Mouse (Mus musculus) cerebellum, adult 11 months (tissue): ENCODE data around the gene Gm21083.
"Not testable (repeated sequence)": the region's sequence is repeated elsewhere in the genome, so short reads cannot be mapped to it uniquely, and the experiment has no call there.

Experiments used
- DNase-seq: peaks from one replicate; pipeline ENCODE4 v3.0.0; 2022

Gm21083 gene

DNA sequence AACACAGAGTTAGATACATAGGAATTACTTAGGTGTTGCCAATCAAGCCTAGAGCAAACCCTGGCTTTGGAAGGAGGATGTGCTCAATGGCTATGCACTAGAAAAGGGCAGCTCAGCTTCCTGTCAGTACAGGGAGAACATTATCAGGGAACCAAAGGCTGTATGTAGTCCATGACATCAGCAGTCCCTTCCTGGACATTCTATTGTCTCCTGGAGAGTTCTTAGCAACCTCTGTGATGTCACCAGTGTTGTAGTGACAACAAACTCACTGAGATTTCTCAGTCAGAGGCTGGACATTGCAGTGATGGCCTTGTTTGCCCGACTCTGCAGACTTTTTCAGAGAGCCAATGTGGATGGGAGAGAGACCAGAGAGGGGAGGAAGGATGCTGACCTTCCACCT, at the start of gene Gm21083:
Gene Gm21083, plus strand, starts transcription at position 301 of the 400 bp plus-strand sequence.
- DNase-seq: not testable (repeated sequence)

GRCm38 (mm10) chr5:15529122-15529521, 48.0 kb upstream of the Gm21083 start, which contains the start of gene Gm21190:
TSS of gene Gm21190 (minus strand) at chr5:15529222.
- DNase-seq: not testable (repeated sequence)

DNA sequence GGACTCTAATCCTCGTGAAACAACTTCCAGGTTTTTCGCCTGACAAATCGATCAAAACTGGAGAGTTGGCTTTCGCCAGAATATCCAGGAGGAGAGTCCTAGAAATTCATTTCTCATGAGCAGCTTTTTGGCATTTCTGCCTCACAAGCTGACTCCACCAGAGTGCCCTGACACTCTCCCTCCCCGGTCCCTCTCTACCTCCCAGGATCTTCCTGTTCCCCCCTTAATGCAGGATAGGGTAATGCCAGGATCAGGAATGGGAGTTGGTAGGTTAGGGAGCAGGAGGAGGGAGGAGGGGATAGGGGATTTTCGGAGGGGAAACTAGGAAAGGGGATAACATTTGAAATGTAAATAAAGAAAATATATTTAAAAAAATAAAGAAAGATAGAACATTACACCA, 28.5 kb upstream of the Gm21083 start:
- DNase-seq: not testable (repeated sequence)

- DNase-seq: not testable (repeated sequence)
Observed at GRCm38 (mm10) chr5:15549134-15549533, 28.0 kb upstream of the Gm21083 start.

- not testable (repeated sequence) for DNase-seq
Observed at GRCm38 (mm10) chr5:15549606-15550005, 27.5 kb upstream of the Gm21083 start.

DNA sequence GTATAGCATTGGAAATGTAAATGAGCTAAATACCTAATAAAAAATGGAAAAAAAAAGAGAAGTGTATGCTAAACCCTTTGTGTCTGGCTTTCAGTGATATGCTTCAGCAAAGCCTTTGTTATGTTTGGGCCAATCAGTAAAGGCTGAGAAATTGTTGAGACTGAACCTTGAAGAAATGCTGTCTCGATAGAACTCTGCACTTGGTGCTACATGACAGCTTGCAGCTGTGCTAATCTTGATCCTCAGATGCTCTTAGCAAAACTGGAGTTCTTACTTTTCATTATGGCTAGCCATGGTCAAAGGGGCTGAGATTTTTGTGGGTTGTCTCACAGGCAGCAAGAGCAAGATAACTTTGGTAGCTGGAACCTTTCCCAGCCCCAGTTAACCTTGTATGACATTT, 18.5 kb upstream of the Gm21083 start:
- DNase-seq: not testable (repeated sequence)

- not testable (repeated sequence) for DNase-seq
Observed at GRCm38 (mm10) chr5:15561425-15562264, 15.5 kb upstream of the Gm21083 start.

- not testable (repeated sequence) for DNase-seq
Observed at GRCm38 (mm10) chr5:15573735-15574134, 3.4 kb upstream of the Gm21083 start.

DNA sequence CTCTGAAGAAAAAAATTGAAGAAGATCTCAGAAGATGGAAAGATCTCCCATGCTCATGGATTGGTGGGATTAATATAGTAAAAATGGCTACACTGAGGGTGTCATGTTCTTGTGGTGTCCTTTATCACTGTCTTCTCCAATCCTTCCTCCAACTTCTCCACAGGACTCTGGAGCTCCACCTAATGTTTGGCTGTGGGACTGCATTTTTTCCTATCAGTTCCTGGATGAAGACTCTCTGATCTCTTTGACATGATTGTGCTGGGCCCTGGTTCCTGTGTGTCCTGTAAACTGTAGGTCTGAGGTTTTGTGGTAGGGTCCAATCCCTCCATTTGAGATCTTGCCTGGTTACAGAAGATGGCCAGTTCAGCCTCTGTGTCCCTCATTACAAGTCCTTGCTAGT, 9.2 kb downstream of the Gm21083 start:
- not testable (repeated sequence) for DNase-seq

- DNase-seq: not testable (repeated sequence)
Observed at GRCm38 (mm10) chr5:15588291-15588690, 11.2 kb downstream of the Gm21083 start.

DNA sequence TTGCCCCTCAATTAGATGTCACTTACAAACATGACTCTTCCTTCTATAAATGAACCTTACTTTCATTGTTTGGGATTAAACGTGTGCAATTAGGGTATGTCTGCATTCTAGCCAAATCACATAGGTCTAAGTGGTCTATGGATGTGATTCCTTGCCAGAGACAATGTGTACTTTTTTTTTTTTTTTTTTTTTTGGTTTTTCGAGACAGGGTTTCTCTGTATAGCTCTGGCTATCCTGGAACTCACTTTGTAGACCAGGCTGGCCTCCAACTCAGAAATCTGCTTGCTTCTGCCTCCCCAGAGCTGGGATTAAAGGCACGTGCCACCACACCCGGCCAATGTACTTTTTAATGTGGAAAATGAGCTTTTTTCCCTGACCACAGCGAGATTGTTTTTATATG, 13.5 kb downstream of the Gm21083 start:
- DNase-seq: not testable (repeated sequence)

- DNase-seq: not testable (repeated sequence)
Observed at GRCm38 (mm10) chr5:15591577-15591976, 14.4 kb downstream of the Gm21083 start.

GRCm38 (mm10) chr5:15598831-15599230, 21.7 kb downstream of the Gm21083 start:
- not testable (repeated sequence) for DNase-seq

- not testable (repeated sequence) for DNase-seq
Observed at GRCm38 (mm10) chr5:15600342-15600741, 23.2 kb downstream of the Gm21083 start.

GRCm38 (mm10) chr5:15601481-15601880, 24.3 kb downstream of the Gm21083 start:
- DNase-seq: not testable (repeated sequence)

- not testable (repeated sequence) for DNase-seq
Observed at GRCm38 (mm10) chr5:15601960-15602359, 24.8 kb downstream of the Gm21083 start.

DNA sequence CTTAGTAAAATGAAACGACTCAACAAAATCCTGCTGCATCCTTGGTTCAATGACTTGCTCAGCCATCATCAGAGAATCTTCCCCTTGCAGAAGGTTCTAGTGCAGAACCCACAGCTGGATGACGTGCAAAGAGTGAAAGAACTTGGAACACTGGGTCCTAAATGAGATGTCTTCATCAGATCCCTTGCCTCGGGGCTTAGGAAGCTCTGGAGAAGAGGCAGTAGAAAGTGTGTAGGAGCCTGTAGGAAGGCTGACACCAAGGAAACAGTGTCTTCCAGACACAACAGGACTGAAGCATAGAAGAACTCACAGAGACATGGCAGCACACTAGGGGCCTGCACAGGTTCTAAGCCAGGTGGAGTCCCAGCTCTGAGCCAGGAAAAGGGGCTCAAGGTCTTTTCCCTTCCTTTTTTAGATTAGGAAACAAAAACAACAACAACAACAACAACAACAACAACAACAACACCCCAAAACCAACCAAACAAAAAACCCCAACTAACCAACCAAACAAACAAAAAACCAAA, 25.4 kb downstream of the Gm21083 start:
- DNase-seq: not testable (repeated sequence)

GRCm38 (mm10) chr5:15603008-15603407, 25.9 kb downstream of the Gm21083 start:
- not testable (repeated sequence) for DNase-seq

DNA sequence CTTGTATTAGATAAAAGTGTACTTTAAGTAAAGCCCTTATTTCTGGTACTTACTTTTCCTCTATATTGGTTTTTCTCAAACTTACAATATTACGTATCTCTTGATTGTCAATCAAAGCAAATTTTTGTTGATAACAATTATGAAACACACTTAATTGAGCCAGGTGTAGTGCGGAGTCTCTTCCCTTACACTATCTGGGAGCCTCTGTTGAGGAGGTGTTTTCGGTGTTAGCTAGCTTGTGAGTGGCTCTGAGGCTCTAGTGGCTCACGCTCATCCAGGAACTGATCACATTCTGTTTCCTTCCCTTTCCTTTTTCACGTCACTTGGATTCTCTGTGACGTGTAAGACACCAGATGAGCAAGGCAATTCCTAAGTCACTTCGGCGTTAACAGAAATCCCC, 26.5 kb downstream of the Gm21083 start:
- DNase-seq: not testable (repeated sequence)

DNA sequence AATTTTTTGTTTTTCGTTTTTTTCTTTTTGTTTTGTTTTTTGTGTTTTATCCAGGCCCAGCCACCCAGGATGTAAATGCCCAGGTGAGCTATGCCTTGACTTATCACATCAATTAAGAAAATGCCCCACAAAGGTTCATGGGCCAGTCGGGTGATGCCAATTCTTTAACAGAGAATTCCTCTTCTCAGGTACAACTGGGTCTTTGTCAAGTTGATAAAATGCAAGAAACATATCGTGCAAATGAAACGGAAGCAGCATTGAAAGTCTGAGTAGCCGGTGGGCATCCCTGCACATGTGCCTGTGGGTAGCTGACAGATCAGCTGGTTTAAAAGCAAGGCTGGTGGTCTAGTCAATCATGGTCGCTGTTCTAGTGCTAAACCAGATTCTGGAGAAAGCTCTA, 29.5 kb downstream of the Gm21083 start:
- DNase-seq: not testable (repeated sequence)

- not testable (repeated sequence) for DNase-seq
Observed at GRCm38 (mm10) chr5:15610695-15611094, 33.6 kb downstream of the Gm21083 start.

- DNase-seq: not testable (repeated sequence)
Observed at GRCm38 (mm10) chr5:15616195-15616594, 39.1 kb downstream of the Gm21083 start.

- DNase-seq: not testable (repeated sequence)
Observed at GRCm38 (mm10) chr5:15618764-15619163, 41.6 kb downstream of the Gm21083 start, which contains the start of gene Speer4d. TSS of gene Speer4d (plus strand) at chr5:15619064.

- not testable (repeated sequence) for DNase-seq
Observed at GRCm38 (mm10) chr5:15628136-15628535, 51.0 kb downstream of the Gm21083 start.
